Comparison of ENCODE assay signal across 8 mouse cellular contexts in genomic region chr11:95356469-95357273, GRCm38 (mm10). TPM values are rescaled to one million over a fixed set of nuclear protein-coding genes. Genes with fewer than 3 reads are reported as not detected.
DNase-seq lines count a peak whose midpoint lies in the region; ATAC-seq lines count a peak whose summit lies in the region.

No protein-coding gene starts in this region.

- WGBS in midbrain, embryonic 10.5 days: 87% methylated on average over 17 of the region's 17 CpGs
- WGBS in midbrain, embryonic 13.5 days: 83% methylated on average over 17 of the region's 17 CpGs
- 69% methylated on average over 17 of the region's 17 CpGs for WGBS in forebrain, embryonic 15.5 days
- WGBS in intestine, embryonic 15.5 days: 75% methylated on average over 17 of the region's 17 CpGs
- WGBS in stomach, embryonic 14.5 days: 75% methylated on average over 17 of the region's 17 CpGs

- no peaks in the 10 kb centered on the region for H3K27me3 ChIP-seq in midbrain, embryonic 10.5 days (ENCODE audit: low read depth, poor library complexity, severe bottlenecking)
- H3K27me3 ChIP-seq in midbrain, embryonic 13.5 days: no peaks in the 10 kb centered on the region
- no peaks in the 10 kb centered on the region for H3K27me3 ChIP-seq in forebrain, embryonic 15.5 days
- H3K27me3 ChIP-seq in intestine, embryonic 15.5 days (replicated peaks): no peaks in the 10 kb centered on the region
- no peaks in the 10 kb centered on the region for H3K27me3 ChIP-seq in stomach, embryonic 14.5 days (ENCODE audit: control insufficient read depth, insufficient read depth, low read length)

- H3K36me3 ChIP-seq in midbrain, embryonic 10.5 days: no peaks in the 10 kb centered on the region
- no peaks in the 10 kb centered on the region for H3K36me3 ChIP-seq in midbrain, embryonic 13.5 days
- no peaks in the 10 kb centered on the region for H3K36me3 ChIP-seq in forebrain, embryonic 15.5 days
- H3K36me3 ChIP-seq in intestine, embryonic 15.5 days: no peaks in the 10 kb centered on the region
- no peaks in the 10 kb centered on the region; the same call in none of the 2 replicates for H3K36me3 ChIP-seq in stomach, embryonic 14.5 days (ENCODE audit: control insufficient read depth, insufficient read depth, low read length)

- no peak overlapping the region for H3K4me3 ChIP-seq in midbrain, embryonic 10.5 days
- H3K4me3 ChIP-seq in midbrain, embryonic 13.5 days (replicated peaks): no peak overlapping the region
- no peak overlapping the region for H3K4me3 ChIP-seq in forebrain, embryonic 15.5 days
- no peak overlapping the region for H3K4me3 ChIP-seq in intestine, embryonic 15.5 days (replicated peaks)
- H3K4me3 ChIP-seq in stomach, embryonic 14.5 days (ENCODE audit: low read depth, low read length): no peak overlapping the region

- H3K27ac ChIP-seq in midbrain, embryonic 10.5 days (replicated peaks): peak overlapping the region; percentile 55; the same call in 1 of the 2 replicates
- no peak overlapping the region for H3K27ac ChIP-seq in midbrain, embryonic 13.5 days
- no peak overlapping the region for H3K27ac ChIP-seq in forebrain, embryonic 15.5 days (replicated peaks)
- H3K27ac ChIP-seq in intestine, embryonic 15.5 days: no peak overlapping the region
- no peak overlapping the region for H3K27ac ChIP-seq in stomach, embryonic 14.5 days (ENCODE audit: low read length)

- H3K9me3 ChIP-seq in midbrain, embryonic 10.5 days (replicated peaks): no peaks in the 10 kb centered on the region
- H3K9me3 ChIP-seq in midbrain, embryonic 13.5 days: no peaks in the 10 kb centered on the region
- no peaks in the 10 kb centered on the region for H3K9me3 ChIP-seq in forebrain, embryonic 15.5 days
- no peaks in the 10 kb centered on the region for H3K9me3 ChIP-seq in intestine, embryonic 15.5 days
- H3K9me3 ChIP-seq in stomach, embryonic 14.5 days (ENCODE audit: control insufficient read depth, low read depth, low read length): no peaks in the 10 kb centered on the region

- no peak for ATAC-seq in midbrain, embryonic 13.5 days
- 0 out of 2 replicates have a peak, but pooled peaks have one; percentile 46 for ATAC-seq in forebrain, embryonic 15.5 days (replicated peaks)
- peak; percentile 88 for ATAC-seq in intestine, embryonic 15.5 days
- ATAC-seq in stomach, embryonic 14.5 days (ENCODE audit: insufficient number of reproducible peaks, insufficient read depth, low FRiP score, low read depth): peak; percentile 85; the same call in 1 of the 2 replicates

- no peak for DNase-seq in midbrain, embryonic 10.5 days (ENCODE audit: low spot score)
- DNase-seq in adrenal gland, adult 18-20 months (ENCODE audit: low spot score in 2 of 2): peak; percentile 18 to 43
- peak; percentile 83 for DNase-seq in lung, postnatal 14 days
- DNase-seq in cerebellum, adult 9-10 months: no peak

- H3K4me2 ChIP-seq in midbrain, embryonic 13.5 days (replicated peaks): no peak overlapping the region
- H3K4me2 ChIP-seq in forebrain, embryonic 15.5 days (replicated peaks): no peak overlapping the region
- H3K4me2 ChIP-seq in intestine, embryonic 15.5 days (replicated peaks): no peak overlapping the region
- no peak overlapping the region for H3K4me2 ChIP-seq in stomach, embryonic 14.5 days (replicated peaks; ENCODE audit: low read depth, low read length)

- H3K9ac ChIP-seq in midbrain, embryonic 13.5 days (replicated peaks): no peak overlapping the region
- H3K9ac ChIP-seq in forebrain, embryonic 15.5 days (replicated peaks): no peak overlapping the region
- no peak overlapping the region for H3K9ac ChIP-seq in intestine, embryonic 15.5 days
- no peak overlapping the region for H3K9ac ChIP-seq in stomach, embryonic 14.5 days (replicated peaks; ENCODE audit: low read depth, low read length)

- H3K4me1 ChIP-seq in midbrain, embryonic 10.5 days: 0 out of 2 replicates have a peak, but pooled peaks cover 5% of the 10 kb centered on the region
- H3K4me1 ChIP-seq in midbrain, embryonic 13.5 days (replicated peaks): peaks cover 3% of the 10 kb centered on the region; the same call in 1 of the 2 replicates
- H3K4me1 ChIP-seq in forebrain, embryonic 15.5 days: peaks cover 10% of the 10 kb centered on the region
- H3K4me1 ChIP-seq in intestine, embryonic 15.5 days (replicated peaks): peaks cover 12% of the 10 kb centered on the region
- peaks cover 9% of the 10 kb centered on the region for H3K4me1 ChIP-seq in stomach, embryonic 14.5 days (ENCODE audit: control insufficient read depth, insufficient read depth, low read length)

RNA-seq across cellular contexts. Expression of gene Fam117a, which starts 19.9 kb away (rescaled TPM):
- polyA plus RNA-seq in midbrain, embryonic 10.5 days (2016; fragmentation: Nextera tagmentation; extraction: Ambion mirVana): 6.7 and 7.7 TPM in 2 replicates
- polyA plus RNA-seq in midbrain, embryonic 13.5 days (2015; fragmentation: Nextera tagmentation; extraction: Ambion mirVana): 2.3 and 2.8 TPM in 2 replicates
- total RNA-seq in adrenal gland, adult 18-20 months (2021): 10 to 100 TPM; 11.7 to 21.8 TPM
- polyA plus RNA-seq in forebrain, embryonic 15.5 days (2015; fragmentation: Nextera tagmentation; extraction: Ambion mirVana): 3.0 and 3.5 TPM in 2 replicates
- 9.6 and 10.7 TPM in 2 replicates for polyA plus RNA-seq in intestine, embryonic 15.5 days (2015; fragmentation: Nextera tagmentation; extraction: Ambion mirVana)
- 14.3 and 15.7 TPM in 2 replicates for polyA plus RNA-seq in stomach, embryonic 14.5 days (2014; fragmentation: Nextera tagmentation; extraction: Ambion mirVana)

RNA-seq across cellular contexts. Expression of gene Slc35b1, which starts 27.8 kb away (rescaled TPM):
- polyA plus RNA-seq in midbrain, embryonic 10.5 days (2016; fragmentation: Nextera tagmentation; extraction: Ambion mirVana): 123 and 131 TPM in 2 replicates
- polyA plus RNA-seq in midbrain, embryonic 13.5 days (2015; fragmentation: Nextera tagmentation; extraction: Ambion mirVana): 149 and 151 TPM in 2 replicates
- total RNA-seq in adrenal gland, adult 18-20 months (2021): 10 to 100 TPM; 55.7 to 65.8 TPM
- polyA plus RNA-seq in forebrain, embryonic 15.5 days (2015; fragmentation: Nextera tagmentation; extraction: Ambion mirVana): 150 and 155 TPM in 2 replicates
- 103 and 108 TPM in 2 replicates for polyA plus RNA-seq in intestine, embryonic 15.5 days (2015; fragmentation: Nextera tagmentation; extraction: Ambion mirVana)
- polyA plus RNA-seq in stomach, embryonic 14.5 days (2014; fragmentation: Nextera tagmentation; extraction: Ambion mirVana): 91.0 and 98.1 TPM in 2 replicates

RNA-seq across cellular contexts. Expression of gene Kat7, which starts 46.6 kb away (rescaled TPM):
- polyA plus RNA-seq in midbrain, embryonic 10.5 days (2016; fragmentation: Nextera tagmentation; extraction: Ambion mirVana): 91.6 and 97.6 TPM in 2 replicates
- 63.8 and 66.1 TPM in 2 replicates for polyA plus RNA-seq in midbrain, embryonic 13.5 days (2015; fragmentation: Nextera tagmentation; extraction: Ambion mirVana)
- 10 to 100 TPM; 54.9 to 59.0 TPM for total RNA-seq in adrenal gland, adult 18-20 months (2021)
- 75.7 and 75.9 TPM in 2 replicates for polyA plus RNA-seq in forebrain, embryonic 15.5 days (2015; fragmentation: Nextera tagmentation; extraction: Ambion mirVana)
- polyA plus RNA-seq in intestine, embryonic 15.5 days (2015; fragmentation: Nextera tagmentation; extraction: Ambion mirVana): 67.3 and 68.7 TPM in 2 replicates
- polyA plus RNA-seq in stomach, embryonic 14.5 days (2014; fragmentation: Nextera tagmentation; extraction: Ambion mirVana): 60.8 and 63.1 TPM in 2 replicates

RNA-seq across cellular contexts. Expression of gene Spop, which starts 57.2 kb away (rescaled TPM):
- 170 and 198 TPM in 2 replicates for polyA plus RNA-seq in midbrain, embryonic 10.5 days (2016; fragmentation: Nextera tagmentation; extraction: Ambion mirVana)
- 199 and 202 TPM in 2 replicates for polyA plus RNA-seq in midbrain, embryonic 13.5 days (2015; fragmentation: Nextera tagmentation; extraction: Ambion mirVana)
- 100 to 1,000 TPM; 134 to 145 TPM for total RNA-seq in adrenal gland, adult 18-20 months (2021)
- polyA plus RNA-seq in forebrain, embryonic 15.5 days (2015; fragmentation: Nextera tagmentation; extraction: Ambion mirVana): 221 and 226 TPM in 2 replicates
- polyA plus RNA-seq in intestine, embryonic 15.5 days (2015; fragmentation: Nextera tagmentation; extraction: Ambion mirVana): 127 and 130 TPM in 2 replicates
- 105 and 111 TPM in 2 replicates for polyA plus RNA-seq in stomach, embryonic 14.5 days (2014; fragmentation: Nextera tagmentation; extraction: Ambion mirVana)

Comparison
In these comparisons a context has a peak if more than half of its experiments do, and no peak if none do; other contexts are left out.
1. DNase-seq: peak in adrenal gland, adult 18-20 months (2 of 2) and lung, postnatal 14 days (single experiment); none in midbrain, embryonic 10.5 days (single experiment) and cerebellum, adult 9-10 months (single experiment).